Mouse (Mus musculus): Measurements from ENCODE around the gene Hspb3.

The Hspb3 gene

DNA sequence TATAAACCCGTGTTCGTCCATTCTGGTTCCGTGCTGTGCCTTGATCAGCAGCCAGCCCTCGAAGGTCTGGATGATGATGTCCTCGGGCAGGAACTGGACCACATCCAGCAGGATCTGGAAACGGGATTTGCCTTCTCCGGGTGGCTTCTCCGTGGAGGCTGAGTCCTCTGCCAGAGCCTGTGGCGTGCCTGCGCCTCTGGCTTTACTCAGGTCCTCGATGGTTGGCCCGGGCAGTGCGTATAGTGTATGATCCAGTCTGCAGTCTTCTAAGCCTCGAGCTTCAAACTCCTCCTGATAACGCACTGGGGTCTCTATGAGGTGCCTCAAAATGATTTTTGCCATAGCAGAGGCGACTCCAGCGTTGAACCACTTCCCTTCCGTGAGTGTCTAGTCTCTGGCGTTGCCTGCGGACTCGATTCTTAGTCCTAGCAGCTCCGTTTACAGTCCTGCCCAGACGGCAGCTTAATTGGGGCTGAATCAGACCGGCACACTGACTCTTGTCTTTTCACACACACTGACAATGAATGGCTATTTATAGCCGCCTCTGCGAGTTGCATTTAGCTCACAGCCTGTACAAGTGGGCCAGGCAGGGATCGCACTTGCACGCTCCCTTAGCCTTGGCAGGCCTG, at the start of gene Hspb3:
Gene Hspb3 (minus strand): TSS at position 526 of the 629 bp plus-strand sequence.
- DNase-seq (ENCODE audit: low spot score), result peak; percentile 11

DNA sequence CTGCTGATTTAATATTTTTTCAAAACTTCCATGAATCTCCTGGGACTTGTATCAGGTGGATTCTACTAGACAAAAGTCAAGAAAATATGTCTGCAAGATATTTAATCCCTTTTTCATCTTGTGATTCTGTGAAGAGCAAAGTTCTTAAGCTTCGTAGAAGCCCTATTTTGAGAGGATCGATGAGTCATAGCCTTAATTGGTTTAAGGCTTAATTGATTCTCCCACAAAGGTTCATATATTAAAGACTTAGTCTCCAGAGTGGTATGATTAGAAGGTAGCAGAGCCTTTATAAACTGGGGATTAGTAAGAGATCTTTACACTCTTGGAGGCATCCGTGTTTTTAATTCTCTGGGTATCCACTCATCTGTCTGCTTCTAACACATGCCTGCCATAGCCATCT, 49.7 kb upstream of the Hspb3 start:
- DNase-seq (ENCODE audit: low spot score), result no peak

DNA sequence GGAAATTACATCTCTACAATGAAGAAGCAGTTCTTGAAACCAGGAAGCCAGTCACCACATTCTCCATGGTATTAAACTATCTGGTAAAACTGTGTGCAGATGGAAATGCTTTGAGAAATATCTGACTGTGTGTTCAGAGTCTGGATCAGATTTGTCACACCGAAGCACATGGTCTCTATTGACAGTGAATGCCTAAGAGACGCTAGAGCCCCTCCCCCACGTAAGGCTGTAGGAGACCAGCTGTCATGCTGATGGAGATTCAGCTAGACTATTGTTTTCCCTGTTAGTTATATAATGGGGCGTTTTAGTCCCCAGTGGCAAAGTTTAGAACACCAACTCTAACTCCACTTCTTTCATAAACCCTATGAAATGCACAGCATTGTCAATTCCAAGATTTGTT, 42.7 kb upstream of the Hspb3 start:
- DNase-seq (ENCODE audit: low spot score), result no peak

DNA sequence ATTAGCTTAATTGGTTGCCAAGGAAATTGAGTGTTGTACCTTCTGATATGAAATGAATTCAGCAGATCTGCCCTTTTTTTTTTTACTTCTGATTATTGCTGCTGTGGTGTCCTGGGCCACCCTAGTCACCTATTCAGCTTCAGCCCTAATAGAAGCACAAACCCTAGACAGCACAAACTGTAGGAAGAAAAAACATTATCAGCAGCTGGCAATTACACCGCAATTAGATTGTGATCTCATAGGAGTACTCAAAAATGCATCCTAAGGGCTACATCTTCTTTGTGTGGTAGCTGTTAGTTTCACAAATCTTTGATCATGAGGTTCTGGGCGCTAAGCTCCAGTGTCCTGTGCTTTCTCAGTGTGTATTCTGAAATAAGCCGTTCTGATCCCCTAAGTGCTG, 37.7 kb upstream of the Hspb3 start:
- DNase-seq (ENCODE audit: low spot score), result no peak

DNA sequence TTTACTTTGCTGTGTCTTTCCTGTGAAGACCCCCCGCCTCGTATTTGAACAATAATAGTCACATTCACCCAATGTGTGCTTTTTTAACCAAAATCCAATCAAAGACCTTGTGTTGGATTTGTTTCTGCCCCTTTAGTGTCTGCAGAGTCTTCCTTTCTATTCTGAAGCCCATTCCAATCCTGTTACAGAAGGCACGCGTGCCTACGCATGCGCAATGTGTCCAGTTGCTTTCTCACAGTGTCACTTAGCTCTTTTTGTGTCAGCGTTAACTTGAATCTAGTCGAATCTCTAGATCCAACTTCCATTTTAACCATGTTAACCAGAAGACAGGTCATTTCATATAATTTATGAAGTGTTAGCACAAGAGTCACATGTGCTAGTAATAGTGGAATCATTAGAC, 36.5 kb upstream of the Hspb3 start:
- DNase-seq (ENCODE audit: low spot score), result no peak

GRCm38 (mm10) chr13:113699415-113699873, 36.0 kb upstream of the Hspb3 start:
- DNase-seq (ENCODE audit: low spot score), result no peak

DNA sequence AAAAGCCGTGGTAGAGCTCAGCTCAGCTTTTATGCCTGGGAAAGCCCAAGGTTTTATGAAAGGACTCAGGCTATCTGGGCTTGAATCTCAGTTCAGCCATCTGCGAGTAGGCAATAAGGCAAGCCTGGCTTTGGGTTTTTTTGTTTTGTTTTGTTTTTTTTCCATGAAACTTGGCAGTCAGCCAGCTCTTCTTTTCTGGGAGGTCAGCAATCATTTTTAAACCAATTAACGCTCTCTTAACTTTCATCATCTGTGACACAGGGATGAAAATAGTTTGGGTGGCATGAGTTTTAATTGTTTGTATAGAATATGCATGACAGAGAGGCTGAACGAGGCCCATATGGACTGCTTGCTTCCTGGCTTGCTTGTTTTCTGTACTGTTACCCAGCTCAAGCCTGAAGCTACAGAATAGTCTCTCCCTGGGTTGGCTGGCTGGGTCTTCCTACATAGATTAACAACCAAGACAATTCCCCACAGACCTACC, 33.4 kb upstream of the Hspb3 start:
- no peak for DNase-seq (ENCODE audit: low spot score)

DNA sequence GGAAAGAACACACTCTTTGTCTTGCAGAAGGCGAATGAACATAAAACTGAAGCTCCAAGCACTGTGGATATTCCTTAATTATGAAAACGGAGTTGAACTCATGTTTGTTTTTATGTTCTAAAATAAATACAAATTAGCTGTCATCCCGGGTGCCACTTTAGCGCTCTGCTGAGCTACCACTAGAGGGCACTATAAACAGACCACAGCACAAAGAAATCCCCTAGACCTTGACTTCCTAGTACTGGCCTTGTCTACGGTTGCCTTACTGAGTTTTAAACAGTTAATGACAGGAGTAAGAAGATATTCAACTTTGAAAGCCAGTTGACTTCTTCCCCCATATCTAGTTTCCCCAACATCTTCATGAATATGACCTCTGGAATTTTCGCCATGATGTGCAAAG, 29.9 kb upstream of the Hspb3 start:
- no peak for DNase-seq (ENCODE audit: low spot score)

- no peak for DNase-seq (ENCODE audit: low spot score)
These were observed 28.2 kb upstream of the Hspb3 start for GRCm38 (mm10) chr13:113691644-113692043.

GRCm38 (mm10) chr13:113689883-113690282, 26.4 kb upstream of the Hspb3 start:
- DNase-seq (ENCODE audit: low spot score), result no peak

- DNase-seq (ENCODE audit: low spot score), result no peak
These were observed 23.2 kb upstream of the Hspb3 start for GRCm38 (mm10) chr13:113686691-113687121.

GRCm38 (mm10) chr13:113682821-113683220, 19.3 kb upstream of the Hspb3 start:
- DNase-seq (ENCODE audit: low spot score), result no peak

DNA sequence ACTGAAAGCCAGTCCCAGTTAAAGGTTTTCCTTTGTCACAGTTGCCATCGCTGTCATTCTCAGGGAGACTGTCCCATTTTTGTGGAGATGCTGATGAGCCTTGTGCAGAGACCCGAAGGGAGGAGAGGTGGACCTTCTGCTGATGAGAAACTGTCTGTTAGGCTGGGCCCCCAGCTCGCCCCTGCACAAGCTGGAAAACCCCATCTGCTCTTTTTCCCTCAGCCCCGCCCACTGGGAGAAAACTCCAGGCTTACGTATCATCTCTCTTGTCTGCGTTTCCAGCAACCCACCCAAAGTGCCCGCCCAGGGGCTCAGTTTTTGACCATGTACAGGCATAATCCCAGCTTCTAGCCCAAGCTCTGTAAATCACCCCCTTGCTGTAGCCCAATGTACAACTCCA, 17.2 kb upstream of the Hspb3 start:
- DNase-seq (ENCODE audit: low spot score), result no peak

DNA sequence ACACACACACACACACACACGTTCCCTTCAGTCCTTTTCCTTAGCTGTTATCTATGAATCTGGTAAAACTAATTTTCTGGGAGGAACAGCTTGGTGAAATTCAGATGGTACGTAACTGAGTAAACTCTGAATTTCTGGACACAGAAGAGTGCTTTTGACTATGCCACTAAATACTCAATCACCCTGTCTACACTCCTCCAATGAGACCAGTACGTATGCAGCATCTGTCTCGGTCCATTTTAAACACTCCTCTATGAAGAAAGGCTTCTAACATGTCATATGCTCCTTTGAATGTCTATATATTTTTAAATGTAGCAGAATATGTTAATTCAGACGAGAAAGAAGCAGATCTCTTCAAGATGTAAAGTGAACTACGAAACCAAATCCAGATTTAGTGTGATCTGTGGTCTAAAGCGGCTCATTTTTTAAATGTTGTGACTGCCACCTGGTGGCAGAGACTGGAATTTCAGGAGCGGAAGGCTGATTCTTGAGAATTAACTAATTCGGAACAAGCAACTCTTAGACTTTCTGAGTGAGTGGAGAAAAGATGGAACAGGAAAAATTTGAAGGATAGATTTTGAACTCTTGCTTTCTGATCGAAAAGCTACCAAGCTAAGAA, 6.1 kb upstream of the Hspb3 start:
- DNase-seq (ENCODE audit: low spot score), result peak; percentile 35

GRCm38 (mm10) chr13:113663883-113664282, 407 bp upstream of the Hspb3 start:
- DNase-seq (ENCODE audit: low spot score), result no peak

GRCm38 (mm10) chr13:113661826-113662271, 1.6 kb downstream of the Hspb3 start:
- no peak for DNase-seq (ENCODE audit: low spot score)

DNA sequence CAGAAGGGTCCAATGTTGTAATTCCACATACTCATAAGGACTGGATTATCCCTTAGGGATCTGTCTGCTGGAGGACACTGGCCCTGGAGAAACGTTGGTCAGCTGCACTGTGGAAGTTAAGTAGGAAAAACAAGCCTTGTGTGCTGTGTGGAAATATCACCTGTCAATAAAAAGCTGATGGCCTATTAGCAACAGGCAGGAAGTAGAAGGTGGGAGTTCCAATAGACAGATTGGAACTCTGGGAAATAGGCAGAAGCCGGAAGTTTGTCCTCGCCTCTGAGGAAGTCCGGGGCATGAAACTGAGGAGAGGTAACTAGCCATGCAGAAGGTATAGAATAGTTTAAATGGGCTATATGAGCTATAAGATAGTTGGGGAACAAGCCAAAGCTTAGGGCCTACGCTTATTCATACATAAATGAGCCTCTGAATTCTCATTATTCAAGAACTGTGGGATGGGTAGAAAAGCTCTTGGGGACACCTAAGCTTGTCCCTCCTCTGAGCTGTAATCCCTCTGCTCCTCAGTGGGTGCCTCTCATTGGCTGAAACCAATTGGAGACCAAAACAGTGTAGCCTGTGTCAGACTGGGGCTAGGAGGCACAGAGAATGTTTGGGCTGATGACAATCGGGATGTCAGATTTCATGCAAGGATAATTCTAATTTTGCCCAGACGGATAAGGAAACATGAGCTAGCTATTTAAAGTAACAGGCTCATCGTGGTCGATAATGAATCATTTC, 2.7 kb downstream of the Hspb3 start:
- no peak for DNase-seq (ENCODE audit: low spot score)

DNA sequence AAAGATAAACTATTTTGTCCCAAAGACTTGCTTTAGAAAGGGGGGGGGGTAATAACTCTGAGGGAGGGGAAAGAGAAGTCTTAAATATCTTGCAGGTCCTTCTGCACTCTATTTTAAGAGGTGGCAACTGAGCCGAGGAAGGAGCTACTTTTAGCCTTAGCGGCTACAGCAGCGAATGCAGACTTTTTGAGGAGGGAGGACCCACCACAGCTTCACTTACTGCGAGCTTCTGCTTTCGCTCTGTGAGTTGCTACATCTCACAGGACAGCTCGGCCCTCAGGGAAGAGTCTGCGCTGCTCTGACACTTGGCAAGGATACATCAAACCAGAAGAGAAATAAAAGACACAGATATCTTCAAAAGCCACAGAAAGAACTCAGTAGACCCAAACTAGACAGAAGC, 6.3 kb downstream of the Hspb3 start:
- DNase-seq (ENCODE audit: low spot score), result no peak

DNA sequence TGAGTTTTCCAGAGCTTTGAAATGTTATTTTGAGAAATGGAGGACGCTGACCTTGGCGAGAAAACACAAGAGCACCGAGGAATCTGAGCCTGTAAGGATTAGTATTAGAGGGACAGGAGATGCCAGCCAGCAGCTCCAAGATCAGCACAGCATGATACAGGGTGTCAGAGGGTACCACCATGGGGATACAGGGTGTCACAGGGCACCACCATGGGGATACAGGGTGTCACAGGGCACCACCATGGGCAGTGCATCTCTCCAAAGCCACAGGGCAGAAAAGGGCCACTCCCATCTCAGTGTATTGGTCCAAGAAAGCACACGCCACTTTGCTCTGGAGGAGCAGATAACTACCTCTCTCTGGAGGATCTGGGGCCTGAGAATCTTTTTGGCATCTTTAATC, 6.8 kb downstream of the Hspb3 start:
- DNase-seq (ENCODE audit: low spot score), result no peak

DNA sequence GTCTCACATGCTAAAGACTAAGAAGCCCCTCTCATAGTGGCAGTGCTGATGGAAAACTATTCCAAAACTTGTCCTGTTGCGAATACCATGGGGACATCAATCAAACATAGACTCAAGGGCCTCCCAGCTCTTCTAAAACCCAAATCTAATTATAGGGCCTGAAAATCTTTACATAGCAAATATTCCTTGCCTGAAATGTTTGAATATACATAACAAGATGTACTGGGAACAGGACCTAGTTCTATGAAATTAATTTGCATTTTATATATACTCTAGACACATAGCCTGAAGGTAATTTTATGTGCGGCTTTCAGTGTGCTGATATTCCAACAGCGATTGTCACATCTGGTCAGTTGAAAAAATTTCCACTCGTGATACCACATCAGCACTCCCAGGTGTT, 8.0 kb downstream of the Hspb3 start:
- no peak for DNase-seq (ENCODE audit: low spot score)

DNA sequence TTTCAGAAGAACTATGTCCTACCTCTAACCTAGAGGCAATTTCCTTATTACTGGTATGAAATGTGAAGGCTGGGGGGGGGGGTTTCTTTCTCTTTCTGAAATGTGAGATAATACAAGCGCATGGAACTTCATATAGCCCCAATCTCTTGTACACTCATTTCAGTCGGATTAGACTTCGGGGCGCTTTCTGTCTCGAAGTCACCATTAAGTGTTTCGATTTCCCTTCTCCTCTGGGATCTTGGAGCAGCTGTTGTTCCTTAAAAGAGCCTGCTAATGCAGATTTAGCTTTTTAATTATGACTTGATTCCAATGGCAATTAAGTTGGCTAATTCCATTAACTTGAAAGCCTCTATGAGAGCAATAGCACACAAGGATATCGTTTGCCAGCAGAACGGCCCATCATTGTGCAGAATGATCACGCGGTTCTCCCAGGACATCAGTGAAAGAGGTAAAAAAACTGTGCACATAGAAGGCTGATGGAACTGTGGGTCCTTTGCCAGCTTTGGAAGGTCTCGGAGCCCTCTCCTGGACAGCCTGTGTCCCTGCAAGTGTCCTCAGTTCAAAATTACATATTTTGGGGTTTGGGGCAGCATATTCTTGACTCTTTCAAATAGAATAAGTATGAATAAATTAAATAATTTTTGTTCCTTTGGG, 22.4 kb downstream of the Hspb3 start:
- no peak for DNase-seq (ENCODE audit: low spot score)

- no peak for DNase-seq (ENCODE audit: low spot score)
These were observed 24.6 kb downstream of the Hspb3 start for GRCm38 (mm10) chr13:113638914-113639313.
